9 mouse cellular contexts compared by ENCODE assay signal in genomic region chr5:75075383-75075941, GRCm38 (mm10). TPM values are rescaled to one million over a fixed set of nuclear protein-coding genes. Genes with fewer than 3 reads are reported as not detected.
DNase-seq lines count a peak whose midpoint lies in the region; ATAC-seq lines count a peak whose summit lies in the region.
"Had no signal": no experiment of that assay in that cellular context is flagged by ENCODE, and none has a peak within 500 bp of the region (broad histone marks: within the 10 kb centered on the region; RNA-seq: fewer than 3 reads in every experiment).

Gene Gsx2 (plus strand): TSS chr5:75075601.

- peaks cover 99% of the 10 kb centered on the region for H3K27me3 ChIP-seq in lung, embryonic 15.5 days
- H3K27me3 ChIP-seq in forebrain, embryonic 10.5 days (ENCODE audit: poor library complexity, severe bottlenecking), result peaks cover 100% of the 10 kb centered on the region
- H3K27me3 ChIP-seq in limb, embryonic 11.5 days (ENCODE audit: control insufficient read depth, insufficient read depth, low read length), result peaks cover 93% of the 10 kb centered on the region
- H3K27me3 ChIP-seq in stomach, embryonic 15.5 days (replicated peaks), result peaks cover 97% of the 10 kb centered on the region

- H3K4me2 ChIP-seq in lung, embryonic 15.5 days, result peak within 1 kb of the TSS; percentile 36
- peak within 1 kb of the TSS; percentile 37 for H3K4me2 ChIP-seq in limb, embryonic 11.5 days (ENCODE audit: low read depth, severe bottlenecking)
- H3K4me2 ChIP-seq in stomach, embryonic 15.5 days, result peak within 1 kb of the TSS; percentile 40
- H3K4me2 ChIP-seq: liver, embryonic 13.5 days had no signal

- 0 out of 2 replicates have a peak within 1 kb of the TSS, but pooled peaks have one; percentile 3 for H3K4me3 ChIP-seq in lung, embryonic 15.5 days
- H3K4me3 ChIP-seq in forebrain, embryonic 10.5 days, result peak within 1 kb of the TSS; percentile 56
- H3K4me3 ChIP-seq in limb, embryonic 11.5 days (ENCODE audit: low read depth, low read length), result peak within 1 kb of the TSS; percentile 16
- peak within 1 kb of the TSS; percentile 23 for H3K4me3 ChIP-seq in stomach, embryonic 15.5 days (replicated peaks)
- H3K4me3 ChIP-seq: liver, embryonic 13.5 days had no signal

- no peak within 1 kb of the TSS for H3K9ac ChIP-seq in lung, embryonic 15.5 days
- H3K9ac ChIP-seq in limb, embryonic 11.5 days (ENCODE audit: low read length), result no peak within 1 kb of the TSS
- H3K9ac ChIP-seq in stomach, embryonic 15.5 days, result no peak within 1 kb of the TSS
- H3K9ac ChIP-seq: liver, embryonic 13.5 days had no signal

- H3K4me1 ChIP-seq in lung, embryonic 15.5 days, result peaks cover 9% of the 10 kb centered on the region
- peaks cover 76% of the 10 kb centered on the region for H3K4me1 ChIP-seq in forebrain, embryonic 10.5 days
- H3K4me1 ChIP-seq in limb, embryonic 11.5 days (ENCODE audit: control insufficient read depth, insufficient read depth, low read length), result peaks cover 19% of the 10 kb centered on the region
- peaks cover 15% of the 10 kb centered on the region for H3K4me1 ChIP-seq in stomach, embryonic 15.5 days

- no peaks in the 10 kb centered on the region for H3K9me3 ChIP-seq in lung, embryonic 15.5 days
- H3K9me3 ChIP-seq in forebrain, embryonic 10.5 days, result no peaks in the 10 kb centered on the region
- no peaks in the 10 kb centered on the region for H3K9me3 ChIP-seq in limb, embryonic 11.5 days (ENCODE audit: control insufficient read depth, low read length)
- no peaks in the 10 kb centered on the region for H3K9me3 ChIP-seq in stomach, embryonic 15.5 days
- H3K9me3 ChIP-seq: liver, embryonic 13.5 days had no signal

- ATAC-seq in lung, embryonic 15.5 days (ENCODE audit: borderline replicate concordance, extremely low read depth, low FRiP score, low TSS enrichment), result no peak
- 0 out of 2 replicates have a peak, but pooled peaks have one; percentile 18 for ATAC-seq in limb, embryonic 11.5 days (ENCODE audit: insufficient number of reproducible peaks, low FRiP score, low TSS enrichment, low read depth)
- no peak for ATAC-seq in stomach, embryonic 15.5 days (ENCODE audit: insufficient read depth, low FRiP score, low read depth)

- DNase-seq in lung, postnatal 14 days, result no peak
- DNase-seq in forebrain, embryonic 10.5 days (ENCODE audit: extremely low spot score, low spot score), result peak; percentile 62
- DNase-seq in limb, embryonic 11.5 days (ENCODE audit: low spot score), result peak; percentile 59
- no peak for DNase-seq in thymus, postnatal 36 days
- DNase-seq in spleen, adult 12 weeks (ENCODE audit: low spot score), result no peak
- no peak for DNase-seq in adrenal gland, postnatal 4 days (ENCODE audit: low spot score in 2 of 2)
- DNase-seq: liver, embryonic 13.5 days had no signal

- WGBS in lung, embryonic 15.5 days, result under 1% methylated on average over 41 of the region's 41 CpGs
- under 1% methylated on average over 41 of the region's 41 CpGs for WGBS in forebrain, embryonic 10.5 days
- WGBS in limb, embryonic 11.5 days, result under 1% methylated on average over 41 of the region's 41 CpGs
- 1% methylated on average over 40 of the region's 41 CpGs for WGBS in stomach, embryonic 15.5 days

- no peak within 1 kb of the TSS for H3K27ac ChIP-seq in lung, embryonic 15.5 days
- H3K27ac ChIP-seq in forebrain, embryonic 10.5 days, result peak within 1 kb of the TSS; percentile 85
- H3K27ac ChIP-seq in limb, embryonic 11.5 days (replicated peaks; ENCODE audit: low read depth, low read length), result no peak within 1 kb of the TSS
- H3K27ac ChIP-seq in stomach, embryonic 15.5 days, result no peak within 1 kb of the TSS
- H3K27ac ChIP-seq: liver, embryonic 13.5 days had no signal

- no peaks in the 10 kb centered on the region for H3K36me3 ChIP-seq in lung, embryonic 15.5 days
- no peaks in the 10 kb centered on the region for H3K36me3 ChIP-seq in forebrain, embryonic 10.5 days (replicated peaks)
- no peaks in the 10 kb centered on the region for H3K36me3 ChIP-seq in limb, embryonic 11.5 days (ENCODE audit: control insufficient read depth, insufficient read depth, low read length)
- H3K36me3 ChIP-seq in stomach, embryonic 15.5 days, result no peaks in the 10 kb centered on the region
- H3K36me3 ChIP-seq: liver, embryonic 13.5 days had no signal

RNA-seq across cellular contexts. Expression of gene Gsx2, which starts in this region (rescaled TPM):
- polyA plus RNA-seq in lung, embryonic 15.5 days (2015; fragmentation: Nextera tagmentation; extraction: Ambion mirVana), result not detected in 2 replicates
- polyA plus RNA-seq in forebrain, embryonic 10.5 days (2016; fragmentation: Nextera tagmentation; extraction: Ambion mirVana), result 8.8 and 10.5 TPM in 2 replicates
- polyA plus RNA-seq in limb, embryonic 11.5 days (2014; fragmentation: Nextera tagmentation; extraction: Ambion mirVana), result not detected in 2 replicates
- not detected in 2 replicates for polyA plus RNA-seq in stomach, embryonic 15.5 days (2015; fragmentation: Nextera tagmentation; extraction: Ambion mirVana)
- total RNA-seq in adrenal gland, postnatal 4 days (2021), result not detected
- polyA plus RNA-seq: liver, embryonic 13.5 days had no signal

Comparison
In these comparisons a context has a peak if more than half of its experiments do, and no peak if none do; other contexts are left out.
1. Peak in DNase-seq, ATAC-seq, H3K4me3 ChIP-seq and H3K4me2 ChIP-seq in limb, embryonic 11.5 days; RNA of the gene not detected or under 1 TPM.
2. H3K4me3 ChIP-seq: peak in every context shown above with its lines; median percentile 56 in forebrain, embryonic 10.5 days; 23 in stomach, embryonic 15.5 days; 16 in limb, embryonic 11.5 days; 3 in lung, embryonic 15.5 days.